Mouse (Mus musculus): ENCODE results near the gene Rbm39. TPM values are rescaled to one million over a fixed set of nuclear protein-coding genes. Genes with fewer than 3 reads are reported as not detected.
"Not testable (repeated sequence)": the region's sequence is repeated elsewhere in the genome, so short reads cannot be mapped to it uniquely, and the experiment has no call there.

Gene Rbm39
- total and polyA plus RNA-seq, 3 experiments = 282 to 795 (median 759) TPM

DNA sequence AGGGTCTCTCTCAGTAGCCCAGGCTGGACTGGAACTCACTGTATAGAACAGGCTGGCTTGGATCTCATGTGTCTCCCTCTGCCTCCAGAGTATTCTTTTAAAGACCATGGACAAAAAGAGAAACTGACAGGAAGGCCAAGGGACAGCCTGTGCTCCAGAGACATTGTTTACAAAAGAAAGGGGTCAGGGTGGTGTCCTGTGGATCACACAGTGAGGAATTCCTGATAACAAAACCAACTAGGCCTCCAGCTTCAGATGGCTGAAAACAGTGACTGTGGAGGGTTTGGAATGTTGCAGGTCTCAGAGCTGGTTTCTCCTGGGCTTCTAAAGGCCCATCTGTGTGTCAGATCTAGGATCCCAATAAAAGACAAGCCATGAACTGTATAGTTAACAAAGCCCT, 14.5 kb upstream of the Rbm39 start:
- ATAC-seq (ENCODE audit: extremely low read depth, insufficient number of reproducible peaks, low FRiP score, poor library complexity, severe bottlenecking) = no peak
- peaks cover 30% of the 10 kb centered on the region for H3K4me1 ChIP-seq (ENCODE audit: insufficient read depth, low read depth, low read length)
- H3K36me3 ChIP-seq (replicated peaks) = peaks cover 12% of the 10 kb centered on the region

GRCm38 (mm10) chr2:156193066-156193862, 13.2 kb upstream of the Rbm39 start:
- Histone ChIP-seq H3K9me3 (replicated peaks) (no peaks in the 10 kb centered on the region), H3K27me3 (ENCODE audit: insufficient read depth, low read length) (no peaks in the 10 kb centered on the region), H3K36me3 (replicated peaks) (peaks cover under 1% of the 10 kb centered on the region), H3K4me1 (ENCODE audit: insufficient read depth, low read depth, low read length) (peaks cover 19% of the 10 kb centered on the region), H3K4me3 (ENCODE audit: low read depth, low read length) (no peak overlapping the region)
- ATAC-seq (ENCODE audit: extremely low read depth, insufficient number of reproducible peaks, low FRiP score, poor library complexity, severe bottlenecking) = no peak
- no peak for DNase-seq (ENCODE audit: low spot score)
- TF ChIP-seq CTCF (IDR thresholded peaks at IDR 0.05; ENCODE audit: low read depth, low read length) (no peak), GATA2 (IDR thresholded peaks at IDR 0.05; ENCODE audit: borderline replicate concordance, low read depth, low read length) (no peak), GATA1 (IDR thresholded peaks at IDR 0.05; ENCODE audit: borderline replicate concordance, low read length) (no peak), TAL1 (conservative IDR thresholded peaks at IDR 0.05; ENCODE audit: low read depth, low read length) (no peak), POLR2AphosphoS5 (IDR thresholded peaks at IDR 0.05; ENCODE audit: insufficient replicate concordance, low read depth, low read length) (no peak)

More for the DNA sequence above, 14.5 kb upstream of the Rbm39 start:
- H3K4me3 ChIP-seq (ENCODE audit: low read depth, low read length) = no peak overlapping the region
- TF ChIP-seq GATA2 (IDR thresholded peaks at IDR 0.05; ENCODE audit: borderline replicate concordance, low read depth, low read length) = no peak
- TF ChIP-seq TAL1 (conservative IDR thresholded peaks at IDR 0.05; ENCODE audit: low read depth, low read length) = no peak
- H3K9me3 ChIP-seq (replicated peaks) = no peaks in the 10 kb centered on the region
- no peaks in the 10 kb centered on the region for H3K27me3 ChIP-seq (ENCODE audit: insufficient read depth, low read length)
- DNase-seq (ENCODE audit: low spot score) = no peak

GRCm38 (mm10) chr2:156192068-156192467, 12.0 kb upstream of the Rbm39 start:
- Histone ChIP-seq H3K4me3 (ENCODE audit: low read depth, low read length) (no peak overlapping the region), H3K27me3 (ENCODE audit: insufficient read depth, low read length) (no peaks in the 10 kb centered on the region), H3K36me3 (replicated peaks) (no peaks in the 10 kb centered on the region), H3K4me1 (ENCODE audit: insufficient read depth, low read depth, low read length) (peaks cover 12% of the 10 kb centered on the region), H3K9me3 (replicated peaks) (no peaks in the 10 kb centered on the region)
- ATAC-seq (ENCODE audit: extremely low read depth, insufficient number of reproducible peaks, low FRiP score, poor library complexity, severe bottlenecking) (no peak), DNase-seq (ENCODE audit: low spot score) (no peak)
- no peak for TF ChIP-seq CTCF (IDR thresholded peaks at IDR 0.05; ENCODE audit: low read depth, low read length)
- TF ChIP-seq TAL1 (conservative IDR thresholded peaks at IDR 0.05; ENCODE audit: low read depth, low read length) = no peak

DNA sequence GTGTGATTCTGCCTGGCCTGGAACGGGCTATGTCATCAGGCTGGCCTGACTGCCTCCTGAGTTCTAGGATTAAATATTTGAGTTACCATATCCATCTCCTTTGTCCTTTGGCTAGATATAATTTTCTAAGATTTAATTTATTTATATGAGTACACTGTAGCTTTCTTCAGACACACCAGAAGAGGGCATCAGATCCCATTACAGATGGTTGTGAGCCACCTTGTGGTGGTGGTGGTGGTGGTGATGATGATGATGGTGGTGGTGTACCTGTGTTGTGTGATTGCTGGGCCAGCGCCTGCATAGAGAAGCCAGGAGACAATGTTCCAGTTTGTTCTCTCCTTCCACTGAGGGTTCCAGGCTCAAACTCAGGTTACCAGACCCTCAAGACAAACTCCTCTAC, 11.5 kb upstream of the Rbm39 start:
- H3K4me3 ChIP-seq (ENCODE audit: low read depth, low read length) = no peak overlapping the region
- H3K27me3 ChIP-seq (ENCODE audit: insufficient read depth, low read length) = no peaks in the 10 kb centered on the region
- ATAC-seq (ENCODE audit: extremely low read depth, insufficient number of reproducible peaks, low FRiP score, poor library complexity, severe bottlenecking) (no peak), DNase-seq (ENCODE audit: low spot score) (no peak)
- H3K4me1 ChIP-seq (ENCODE audit: insufficient read depth, low read depth, low read length) = peaks cover 10% of the 10 kb centered on the region
- no peaks in the 10 kb centered on the region for H3K36me3 ChIP-seq (replicated peaks)
- TF ChIP-seq GATA1 (IDR thresholded peaks at IDR 0.05; ENCODE audit: borderline replicate concordance, low read length) = no peak
- H3K9me3 ChIP-seq (replicated peaks) = no peaks in the 10 kb centered on the region

- no peak for ATAC-seq (ENCODE audit: extremely low read depth, insufficient number of reproducible peaks, low FRiP score, poor library complexity, severe bottlenecking)
- no peaks in the 10 kb centered on the region for H3K36me3 ChIP-seq (replicated peaks)
- H3K9me3 ChIP-seq (replicated peaks) = no peaks in the 10 kb centered on the region
- no peak for TF ChIP-seq TAL1 (conservative IDR thresholded peaks at IDR 0.05; ENCODE audit: low read depth, low read length)
- TF ChIP-seq POLR2AphosphoS5 (IDR thresholded peaks at IDR 0.05; ENCODE audit: insufficient replicate concordance, low read depth, low read length) = no peak
- TF ChIP-seq GATA2 (IDR thresholded peaks at IDR 0.05; ENCODE audit: borderline replicate concordance, low read depth, low read length) = no peak
- TF ChIP-seq CTCF (IDR thresholded peaks at IDR 0.05; ENCODE audit: low read depth, low read length) = no peak
- TF ChIP-seq GATA1 (IDR thresholded peaks at IDR 0.05; ENCODE audit: borderline replicate concordance, low read length) = no peak
- peaks cover 2% of the 10 kb centered on the region; the same call in 1 of the 2 replicates for H3K4me1 ChIP-seq (ENCODE audit: insufficient read depth, low read depth, low read length)
- DNase-seq (ENCODE audit: low spot score) = no peak
- no peak overlapping the region for H3K4me3 ChIP-seq (ENCODE audit: low read depth, low read length)
- H3K27me3 ChIP-seq (ENCODE audit: insufficient read depth, low read length) = no peaks in the 10 kb centered on the region
Observed at GRCm38 (mm10) chr2:156190004-156190896, 10.2 kb upstream of the Rbm39 start.

GRCm38 (mm10) chr2:156189241-156189640, 9.2 kb upstream of the Rbm39 start:
- not testable (repeated sequence) for H3K36me3 ChIP-seq (replicated peaks); H3K9me3 ChIP-seq (replicated peaks); DNase-seq (ENCODE audit: low spot score); H3K27me3 ChIP-seq (ENCODE audit: insufficient read depth, low read length); H3K4me3 ChIP-seq (ENCODE audit: low read depth, low read length); ATAC-seq (ENCODE audit: extremely low read depth, insufficient number of reproducible peaks, low FRiP score, poor library complexity, severe bottlenecking); H3K4me1 ChIP-seq (ENCODE audit: insufficient read depth, low read depth, low read length)

Data from G1E (cell line).